Mouse (Mus musculus) CH12.LX (cell line): ENCODE data around the gene Polr2l.

Experiments
- CTCF ChIP-seq, 2 experiments: IDR thresholded peaks in 1 of 2; conservative IDR thresholded peaks in 1 of 2; 2 replicates each; pipeline ENCODE4 v1.5.1; 2011 to 2012; ENCODE audit warnings: low read depth in 2 of 2, low read length in 2 of 2, improper control_type of control experiment in 1 of 2, inconsistent platforms in 1 of 2, mild to moderate bottlenecking in 1 of 2, moderate library complexity in 1 of 2
- KAT2A ChIP-seq: IDR thresholded peaks from 2 replicates; pipeline ENCODE4 v1.6.1; 2012; ENCODE audit warnings: low read length, improper control_type of control experiment, inconsistent platforms; ENCODE audit not compliant: insufficient replicate concordance
- MAFK ChIP-seq: IDR thresholded peaks from 2 replicates; pipeline ENCODE4 v1.6.1; 2011; ENCODE audit warnings: low read length, improper control_type of control experiment; ENCODE audit not compliant: insufficient replicate concordance
- RCOR1 ChIP-seq: conservative IDR thresholded peaks from 2 replicates; pipeline ENCODE4 v1.6.1; 2012; ENCODE audit warnings: low read depth, mild to moderate bottlenecking, inconsistent platforms, low read length, improper control_type of control experiment
- SIN3A ChIP-seq: IDR thresholded peaks from 2 replicates; pipeline ENCODE4 v1.6.1; 2012; ENCODE audit warnings: low read length, improper control_type of control experiment, inconsistent platforms
- SMC3 ChIP-seq: IDR thresholded peaks from 2 replicates; pipeline ENCODE4 v1.6.1; 2011; ENCODE audit warnings: low read depth, low read length, improper control_type of control experiment
- TCF12 ChIP-seq: IDR thresholded peaks from 2 replicates; pipeline ENCODE4 v1.6.1; 2014; ENCODE audit warnings: low read depth, mild to moderate bottlenecking, inconsistent platforms, low read length, improper control_type of control experiment
- USF2 ChIP-seq: conservative IDR thresholded peaks from 2 replicates; pipeline ENCODE4 v1.6.1; 2011; ENCODE audit warnings: low read depth, low read length, improper control_type of control experiment
- ZC3H11A ChIP-seq: IDR thresholded peaks from 2 replicates; pipeline ENCODE4 v1.6.1; 2012; ENCODE audit warnings: low read depth, mild to moderate bottlenecking, inconsistent platforms, low read length, improper control_type of control experiment

DNA sequence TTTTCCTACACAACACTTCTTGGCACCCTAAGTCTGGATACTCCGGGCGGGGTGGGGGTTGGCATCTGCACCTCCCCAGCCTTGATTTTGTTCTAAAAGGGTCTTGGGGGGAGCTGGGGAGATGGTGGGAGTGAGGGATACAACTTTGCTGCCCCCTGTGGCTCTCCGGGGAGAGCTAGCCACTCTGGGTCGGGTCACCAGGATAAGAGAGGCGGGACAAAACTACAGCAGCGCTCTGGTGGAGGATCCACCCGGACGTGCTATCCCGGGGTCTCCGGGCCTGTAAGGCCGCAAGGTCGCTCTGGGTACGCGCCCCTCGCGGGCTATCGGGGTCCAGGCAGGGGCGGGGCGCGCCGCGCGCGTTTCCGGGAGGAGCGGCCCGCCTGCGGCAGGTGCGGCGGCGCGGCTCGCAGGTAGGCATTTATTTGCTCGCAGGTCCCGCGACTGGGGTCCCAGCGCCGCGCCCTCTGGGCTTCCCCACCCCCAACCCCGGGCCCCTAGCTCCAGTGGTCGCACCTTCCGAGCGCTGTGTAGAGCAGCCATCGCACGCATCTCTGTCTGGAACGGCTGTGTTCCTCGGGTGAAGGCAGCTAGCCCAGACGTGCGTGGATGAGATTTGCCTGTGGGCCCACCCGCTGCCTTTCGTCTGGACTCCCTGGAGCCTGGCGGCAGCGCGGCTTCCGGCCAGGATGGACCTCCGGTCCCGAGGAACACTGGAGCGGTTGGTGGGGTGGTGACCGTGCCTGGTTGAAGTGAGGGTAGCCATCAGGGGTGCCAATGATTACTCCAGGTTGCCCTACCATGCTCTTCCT lies 13.2 kb downstream of the Polr2l start:
- no peak for TF ChIP-seq CTCF (conservative IDR thresholded peaks at IDR 0.05 in 1 of 2, IDR thresholded peaks at IDR 0.05 in 1 of 2; ENCODE audit: low read depth in 2 of 2, low read length in 2 of 2)
- TF ChIP-seq TCF12: no peak
- TF ChIP-seq SMC3: no peak
- no peak for TF ChIP-seq KAT2A
- TF ChIP-seq SIN3A: no peak
- TF ChIP-seq ZC3H11A: no peak
- no peak for TF ChIP-seq RCOR1
- TF ChIP-seq MAFK: no peak
- no peak for TF ChIP-seq USF2
